Mouse (Mus musculus): Measurements from ENCODE around the gene Prkag2. TPM values are rescaled to one million over a fixed set of nuclear protein-coding genes. Genes with fewer than 3 reads are reported as not detected.
A peak's percentile ranks its signal among the peaks of the same experiment; 100 is the strongest.

The Prkag2 gene
- polyA plus RNA-seq, 1 experiment = 27.7 TPM

GRCm38 (mm10) chr5:24916511-24916910, 183.9 kb downstream of the Prkag2 start:
- no peak overlapping the region for H3K27ac ChIP-seq (ENCODE audit: insufficient read depth, low read depth, low read length)
- peaks cover 23% of the 10 kb centered on the region for H3K4me1 ChIP-seq (ENCODE audit: control insufficient read depth, insufficient read depth, low read length)
- no peak for TF ChIP-seq CTCF (IDR thresholded peaks at IDR 0.05; ENCODE audit: low read depth, low read length)
- H3K4me3 ChIP-seq (ENCODE audit: insufficient read depth, low read length) = no peak overlapping the region

DNA sequence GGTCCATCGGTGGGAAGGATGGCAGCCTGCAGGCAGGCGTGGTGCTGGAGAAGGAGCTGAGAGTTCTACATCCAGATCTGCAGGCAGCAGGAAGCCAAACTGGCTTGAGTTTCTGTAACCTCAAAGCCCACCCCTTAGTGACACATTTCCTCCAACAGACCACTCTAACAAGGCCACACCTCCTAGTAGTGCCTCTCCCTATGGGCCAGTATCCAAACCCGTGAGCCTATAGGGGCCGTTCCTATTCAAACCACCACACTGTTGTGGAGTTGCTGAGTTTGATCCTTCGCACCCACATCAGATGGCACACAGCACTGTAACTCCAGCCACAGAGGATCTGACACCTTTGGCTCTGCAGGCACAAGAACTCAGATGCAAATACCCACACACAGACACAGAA, 185.3 kb downstream of the Prkag2 start:
- Histone ChIP-seq H3K4me3 (ENCODE audit: insufficient read depth, low read length) (no peak overlapping the region), H3K4me1 (ENCODE audit: control insufficient read depth, insufficient read depth, low read length) (peaks cover 23% of the 10 kb centered on the region), H3K27ac (ENCODE audit: insufficient read depth, low read depth, low read length) (no peak overlapping the region)
- no peak for TF ChIP-seq CTCF (IDR thresholded peaks at IDR 0.05; ENCODE audit: low read depth, low read length)
- TF ChIP-seq POLR2A (IDR thresholded peaks at IDR 0.05; ENCODE audit: borderline replicate concordance, low read depth, low read length) = no peak

DNA sequence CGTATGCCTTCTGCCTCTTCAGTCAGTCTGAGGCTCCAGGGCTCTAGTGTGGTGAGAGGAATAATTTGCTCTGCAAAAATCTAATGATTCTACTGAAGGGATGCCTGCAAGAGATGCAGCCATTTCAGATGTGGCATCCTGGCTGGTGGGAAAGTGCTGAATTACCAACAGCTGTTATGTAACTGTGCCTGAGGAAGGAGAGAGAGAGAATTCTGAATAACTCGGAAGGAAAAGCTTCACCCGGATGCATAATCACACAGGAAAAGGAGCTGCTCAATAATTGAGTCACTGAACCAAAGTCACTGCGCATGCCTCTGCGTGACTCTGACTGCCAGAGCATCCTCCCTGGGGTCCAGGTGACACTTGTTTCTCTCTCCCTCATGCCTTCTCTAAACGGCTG, 186.8 kb downstream of the Prkag2 start:
- TF ChIP-seq CTCF (IDR thresholded peaks at IDR 0.05; ENCODE audit: low read depth, low read length) (no peak), POLR2A (IDR thresholded peaks at IDR 0.05; ENCODE audit: borderline replicate concordance, low read depth, low read length) (no peak)
- H3K4me1 ChIP-seq (ENCODE audit: control insufficient read depth, insufficient read depth, low read length) = peaks cover 21% of the 10 kb centered on the region
- no peak overlapping the region for H3K4me3 ChIP-seq (ENCODE audit: insufficient read depth, low read length)
- no peak overlapping the region for H3K27ac ChIP-seq (ENCODE audit: insufficient read depth, low read depth, low read length)

DNA sequence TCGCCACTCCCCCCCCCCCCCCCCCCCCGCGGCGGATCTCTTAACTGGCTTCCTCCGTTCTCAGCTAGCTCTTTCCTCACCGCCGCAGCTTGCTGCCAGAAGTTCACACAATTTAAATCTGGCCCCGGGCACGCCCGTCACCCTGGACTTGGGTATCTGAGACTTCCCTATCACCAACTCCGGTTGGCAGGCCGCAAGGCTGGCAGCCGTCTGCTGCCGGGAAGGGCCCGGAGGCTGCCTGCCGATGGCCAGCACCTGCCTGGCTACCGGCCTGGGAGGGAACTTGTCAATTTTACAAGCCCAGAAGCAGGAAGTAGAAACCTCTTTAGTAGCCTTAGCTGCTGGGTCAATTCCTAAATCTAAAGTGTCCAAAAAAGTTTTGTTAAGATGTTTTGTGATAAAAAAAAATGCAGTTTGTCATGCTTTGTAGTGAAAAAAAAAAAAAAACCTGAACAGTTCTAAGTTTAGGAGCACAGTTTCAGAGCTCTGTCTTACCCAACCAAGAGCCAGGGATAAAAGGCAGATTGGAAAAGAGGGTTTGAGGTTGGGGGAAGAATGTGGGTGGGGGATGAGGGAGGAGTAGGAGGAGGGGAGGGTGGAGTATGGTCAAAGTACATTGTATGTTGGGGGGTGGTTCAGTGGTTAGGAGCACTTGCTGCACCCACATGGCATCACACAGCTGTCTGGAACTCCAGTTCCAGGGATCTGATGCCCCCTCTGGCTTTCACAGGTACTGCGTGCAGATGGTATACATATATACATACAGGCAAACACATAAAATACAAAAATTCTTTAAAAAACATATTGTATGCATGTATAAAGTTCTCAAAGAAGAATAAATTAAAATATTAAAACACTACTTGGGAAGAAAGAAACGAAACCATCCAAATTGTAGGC, 191.4 kb downstream of the Prkag2 start:
- Histone ChIP-seq H3K27ac (ENCODE audit: insufficient read depth, low read depth, low read length) (peak overlapping the region; percentile 81), H3K4me3 (ENCODE audit: insufficient read depth, low read length) (peak overlapping the region; percentile 96), H3K4me1 (ENCODE audit: control insufficient read depth, insufficient read depth, low read length) (0 out of 2 replicates have a peak, but pooled peaks cover 2% of the 10 kb centered on the region)
- TF ChIP-seq POLR2A (IDR thresholded peaks at IDR 0.05; ENCODE audit: borderline replicate concordance, low read depth, low read length) = no peak
- TF ChIP-seq CTCF (IDR thresholded peaks at IDR 0.05; ENCODE audit: low read depth, low read length) = peak; percentile 75

DNA sequence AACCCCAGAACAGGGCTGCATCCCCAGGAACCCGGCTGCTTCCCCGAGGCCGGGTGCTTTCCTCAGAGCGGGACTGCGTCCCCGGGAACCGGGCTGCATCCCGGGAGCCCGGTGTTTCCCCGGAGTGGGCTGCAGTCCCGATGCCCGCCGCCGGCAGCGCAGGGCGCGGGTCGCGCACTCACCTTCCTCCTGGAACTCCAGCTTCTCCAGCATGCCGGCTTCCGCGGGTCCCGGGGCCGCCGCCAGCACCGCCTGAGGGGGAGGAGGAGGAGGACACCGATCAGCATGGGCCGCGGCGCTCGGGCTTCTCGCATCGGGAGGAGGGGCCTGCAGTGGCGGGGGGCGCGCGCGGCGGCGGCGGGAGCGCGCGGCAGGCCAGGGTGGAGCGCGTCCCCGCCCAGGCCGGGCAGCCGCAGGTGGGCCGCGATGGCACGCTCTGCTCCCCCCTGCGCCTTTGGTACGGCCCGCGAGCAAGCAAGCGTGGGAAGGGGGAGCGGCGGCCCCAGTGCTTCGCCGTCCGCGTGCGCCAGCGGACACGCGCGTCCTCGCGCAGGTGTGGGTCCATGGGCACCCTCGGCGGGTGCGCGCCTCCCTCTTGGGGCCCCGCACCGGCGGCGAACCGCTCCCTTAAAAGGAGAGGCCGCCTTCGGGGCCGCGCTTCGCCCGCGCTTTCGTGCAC, 192.2 kb downstream of the Prkag2 start:
- Histone ChIP-seq H3K4me1 (ENCODE audit: control insufficient read depth, insufficient read depth, low read length) (0 out of 2 replicates have a peak, but pooled peaks cover 2% of the 10 kb centered on the region), H3K4me3 (ENCODE audit: insufficient read depth, low read length) (peak overlapping the region; percentile 96), H3K27ac (ENCODE audit: insufficient read depth, low read depth, low read length) (peak overlapping the region; percentile 81)
- TF ChIP-seq CTCF (IDR thresholded peaks at IDR 0.05; ENCODE audit: low read depth, low read length) (no peak), POLR2A (IDR thresholded peaks at IDR 0.05; ENCODE audit: borderline replicate concordance, low read depth, low read length) (no peak)

GRCm38 (mm10) chr5:24907737-24908136, 192.7 kb downstream of the Prkag2 start:
- peak overlapping the region; percentile 96 for H3K4me3 ChIP-seq (ENCODE audit: insufficient read depth, low read length)
- H3K4me1 ChIP-seq (ENCODE audit: control insufficient read depth, insufficient read depth, low read length) = 0 out of 2 replicates have a peak, but pooled peaks cover 2% of the 10 kb centered on the region
- H3K27ac ChIP-seq (ENCODE audit: insufficient read depth, low read depth, low read length) = no peak overlapping the region
- TF ChIP-seq CTCF (IDR thresholded peaks at IDR 0.05; ENCODE audit: low read depth, low read length) (no peak), POLR2A (IDR thresholded peaks at IDR 0.05; ENCODE audit: borderline replicate concordance, low read depth, low read length) (no peak)

GRCm38 (mm10) chr5:24906844-24907243, 193.6 kb downstream of the Prkag2 start:
- TF ChIP-seq POLR2A (IDR thresholded peaks at IDR 0.05; ENCODE audit: borderline replicate concordance, low read depth, low read length) (no peak), CTCF (IDR thresholded peaks at IDR 0.05; ENCODE audit: low read depth, low read length) (no peak)
- no peak overlapping the region for H3K4me3 ChIP-seq (ENCODE audit: insufficient read depth, low read length)
- no peak overlapping the region for H3K27ac ChIP-seq (ENCODE audit: insufficient read depth, low read depth, low read length)
- 0 out of 2 replicates have a peak, but pooled peaks cover 2% of the 10 kb centered on the region for H3K4me1 ChIP-seq (ENCODE audit: control insufficient read depth, insufficient read depth, low read length)

GRCm38 (mm10) chr5:24904941-24905340, 195.5 kb downstream of the Prkag2 start:
- TF ChIP-seq POLR2A (IDR thresholded peaks at IDR 0.05; ENCODE audit: borderline replicate concordance, low read depth, low read length) (no peak), CTCF (IDR thresholded peaks at IDR 0.05; ENCODE audit: low read depth, low read length) (no peak)
- Histone ChIP-seq H3K4me1 (ENCODE audit: control insufficient read depth, insufficient read depth, low read length) (0 out of 2 replicates have a peak, but pooled peaks cover 2% of the 10 kb centered on the region), H3K4me3 (ENCODE audit: insufficient read depth, low read length) (no peak overlapping the region), H3K27ac (ENCODE audit: insufficient read depth, low read depth, low read length) (no peak overlapping the region)

GRCm38 (mm10) chr5:24904423-24904822, 196.0 kb downstream of the Prkag2 start:
- no peak overlapping the region for H3K27ac ChIP-seq (ENCODE audit: insufficient read depth, low read depth, low read length)
- 0 out of 2 replicates have a peak, but pooled peaks cover 2% of the 10 kb centered on the region for H3K4me1 ChIP-seq (ENCODE audit: control insufficient read depth, insufficient read depth, low read length)
- no peak for TF ChIP-seq CTCF (IDR thresholded peaks at IDR 0.05; ENCODE audit: low read depth, low read length)
- no peak for TF ChIP-seq POLR2A (IDR thresholded peaks at IDR 0.05; ENCODE audit: borderline replicate concordance, low read depth, low read length)
- H3K4me3 ChIP-seq (ENCODE audit: insufficient read depth, low read length) = no peak overlapping the region

DNA sequence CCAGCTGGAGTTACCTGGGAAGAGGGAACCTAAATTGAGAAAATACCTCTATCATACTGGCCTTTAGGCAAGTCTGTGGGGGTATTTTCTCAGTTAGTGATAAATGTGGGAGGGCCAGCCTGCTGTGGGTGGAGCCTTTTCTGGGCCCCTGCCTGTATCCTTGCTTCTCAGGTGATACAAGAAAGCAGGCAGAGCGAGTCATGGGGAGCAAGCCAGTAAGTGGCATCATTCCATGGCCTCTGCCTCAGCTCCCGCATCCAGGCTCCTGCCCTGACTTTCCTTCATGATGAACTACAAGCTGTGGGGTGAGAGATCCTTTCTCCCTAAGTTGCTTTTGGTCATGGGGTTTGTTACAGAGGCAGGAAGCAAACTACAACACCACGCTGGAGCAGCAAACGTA, 196.4 kb downstream of the Prkag2 start:
- 0 out of 2 replicates have a peak, but pooled peaks cover 2% of the 10 kb centered on the region for H3K4me1 ChIP-seq (ENCODE audit: control insufficient read depth, insufficient read depth, low read length)

More for the DNA sequence above, 196.4 kb downstream of the Prkag2 start:
- no peak overlapping the region for H3K27ac ChIP-seq (ENCODE audit: insufficient read depth, low read depth, low read length)
- H3K4me3 ChIP-seq (ENCODE audit: insufficient read depth, low read length) = no peak overlapping the region
- no peak for TF ChIP-seq CTCF (IDR thresholded peaks at IDR 0.05; ENCODE audit: low read depth, low read length)
- TF ChIP-seq POLR2A (IDR thresholded peaks at IDR 0.05; ENCODE audit: borderline replicate concordance, low read depth, low read length) = no peak
